Mouse (Mus musculus) ES-E14 (cell line): ENCODE measurements around the gene Plin4. TPM values are rescaled to one million over a fixed set of nuclear protein-coding genes. Genes with fewer than 3 reads are reported as not detected.
A peak's percentile ranks its signal among the peaks of the same experiment; 100 is the strongest.

Experiments
- DNase-seq: peaks from one replicate; pipeline ENCODE4 v3.0.0-alpha.2; 2013; ENCODE audit warnings: low read depth, low spot score
- H3K27ac ChIP-seq: 2 replicates; pipeline ENCODE4 v1.5.1; 2012; ENCODE audit warnings: low read depth, mild to moderate bottlenecking, low read length, moderate library complexity, mixed read lengths; ENCODE audit not compliant: poor library complexity, insufficient read depth, severe bottlenecking
- H3K36me3 ChIP-seq: 2 replicates; pipeline ENCODE4 v1.6.1; 2012; ENCODE audit warnings: mild to moderate bottlenecking, low read length, moderate library complexity, mixed read lengths; ENCODE audit not compliant: control insufficient read depth, poor library complexity, insufficient read depth, severe bottlenecking
- H3K4me1 ChIP-seq, 2 experiments: fragments of 150-350 bp in 1 of 2; sonication (generic) in 1 of 2; 2 replicates each; pipeline ENCODE4 v1.6.1; 2012; ENCODE audit warnings: low read length in 2 of 2, mild to moderate bottlenecking in 1 of 2, mixed read lengths in 1 of 2; ENCODE audit not compliant: control insufficient read depth in 2 of 2, insufficient read depth in 2 of 2, poor library complexity in 1 of 2
- H3K4me3 ChIP-seq, 2 experiments: fragments of 150-350 bp in 1 of 2; sonication (generic) in 1 of 2; 2 replicates each; pipeline ENCODE4 v1.5.1; 2012; ENCODE audit warnings: low read length in 2 of 2, low read depth in 1 of 2, mild to moderate bottlenecking in 1 of 2, mixed read lengths in 1 of 2; ENCODE audit not compliant: insufficient read depth in 1 of 2, poor library complexity in 1 of 2, severe bottlenecking in 1 of 2
- H3K9ac ChIP-seq: 2 replicates; pipeline ENCODE4 v1.6.1; 2012; ENCODE audit warnings: low read depth, mild to moderate bottlenecking, low read length, mixed read lengths; ENCODE audit not compliant: poor library complexity, insufficient read depth, severe bottlenecking
- H3K9me3 ChIP-seq: fragments of 150-350 bp; sonication (generic); 2 replicates; pipeline ENCODE4 v1.6.1; 2012; ENCODE audit warnings: low read depth, mild to moderate bottlenecking, low read length; ENCODE audit not compliant: control insufficient read depth, insufficient read depth
- CHD2 ChIP-seq: IDR thresholded peaks from 2 replicates; pipeline ENCODE4 v1.6.1; 2014; ENCODE audit warnings: mild to moderate bottlenecking, low read depth, low read length, inconsistent platforms
- HCFC1 ChIP-seq: IDR thresholded peaks from 2 replicates; pipeline ENCODE4 v1.6.1; 2012; ENCODE audit warnings: low read length, inconsistent platforms, borderline replicate concordance; ENCODE audit not compliant: insufficient read depth
- MAFK ChIP-seq: IDR thresholded peaks from 2 replicates; pipeline ENCODE4 v1.6.1; 2014; ENCODE audit warnings: mild to moderate bottlenecking, low read depth, low read length, inconsistent platforms; ENCODE audit not compliant: insufficient read depth
- ZC3H11A ChIP-seq: IDR thresholded peaks from 2 replicates; pipeline ENCODE4 v1.6.1; 2012; ENCODE audit warnings: low read depth, mild to moderate bottlenecking, inconsistent platforms, low read length, borderline replicate concordance
- ZNF384 ChIP-seq: IDR thresholded peaks from 2 replicates; pipeline ENCODE4 v1.6.1; 2012; ENCODE audit warnings: low read depth, low read length, inconsistent platforms
- in situ Hi-C, 2 experiments: fragments of 600-800 bp; cut with MboI; formaldehyde crosslinking; loops; one replicate each; pipeline ENCODE4 v1.15.1; 2025; ENCODE audit warnings: low sequenced_read_pairs in 2 of 2, inconsistent platforms in 1 of 2; ENCODE audit not compliant: unreplicated experiment in 2 of 2
- total RNA-seq: library from RNA; depleted of rRNA; stranded (reverse); fragments of 300-350 nt; gene quantifications from 2 replicates; pipeline ENCODE4 v1.2.3, GENCODE M21; 2012

Gene Plin4
- total RNA-seq, 1 experiment: 0.31 TPM

GRCm38 (mm10) chr17:56077523-56077922 is 32.1 kb downstream of the Plin4 start:
- in situ Hi-C loops: no loop called here
- Histone ChIP-seq H3K9ac (no peak overlapping the region), H3K9me3 (no peaks in the 10 kb centered on the region), H3K27ac (no peak overlapping the region), H3K4me1 (peaks cover 0 to 11% of the 10 kb centered on the region in 2 experiments; a peak in 2 of 4 replicates), H3K4me3 (no peak overlapping the region), H3K36me3 (peaks cover 8% of the 10 kb centered on the region)
- TF ChIP-seq ZNF384 (no peak), ZC3H11A (no peak), CHD2 (no peak), HCFC1 (no peak), MAFK (no peak)
- DNase-seq: no peak

GRCm38 (mm10) chr17:56074827-56075208 is 34.8 kb downstream of the Plin4 start, which contains the start of gene Ubxn6:
TSS of gene Ubxn6 (minus strand) at chr17:56075028.
- peak within 1 kb of the TSS; percentile 85 to 88 for H3K4me3 ChIP-seq
- no peaks in the 10 kb centered on the region for H3K9me3 ChIP-seq
- peaks cover 0 to 4% of the 10 kb centered on the region in 2 experiments; a peak in 1 of 4 replicates for H3K4me1 ChIP-seq
- TF ChIP-seq ZC3H11A: no peak
- TF ChIP-seq ZNF384: no peak
- TF ChIP-seq HCFC1: no peak
- no peak for TF ChIP-seq MAFK
- 0 out of 2 replicates have a peak, but pooled peaks have one; percentile 35 for TF ChIP-seq CHD2
- peak; percentile 94 for DNase-seq
- peaks cover 24% of the 10 kb centered on the region for H3K36me3 ChIP-seq
- H3K9ac ChIP-seq: peak within 1 kb of the TSS; percentile 84
- in situ Hi-C loops: no loop called here
- H3K27ac ChIP-seq: peak within 1 kb of the TSS; percentile 82

GRCm38 (mm10) chr17:56074097-56074826 is 35.3 kb downstream of the Plin4 start:
- no peaks in the 10 kb centered on the region for H3K9me3 ChIP-seq
- in situ Hi-C loops: no loop called here

GRCm38 (mm10) chr17:56072243-56072642 is 37.4 kb downstream of the Plin4 start:
- Histone ChIP-seq H3K9me3 (no peaks in the 10 kb centered on the region), H3K36me3 (peaks cover 49% of the 10 kb centered on the region), H3K27ac (no peak overlapping the region), H3K4me3 (no peak overlapping the region), H3K9ac (no peak overlapping the region), H3K4me1 (peaks cover 0 to 7% of the 10 kb centered on the region in 2 experiments; a peak in 1 of 4 replicates)
- TF ChIP-seq CHD2 (no peak), ZNF384 (no peak), HCFC1 (no peak), ZC3H11A (no peak), MAFK (no peak)
- no peak for DNase-seq
- in situ Hi-C loops: no loop called here

More at GRCm38 (mm10) chr17:56074097-56074826, 35.3 kb downstream of the Plin4 start:
- Histone ChIP-seq H3K9ac (peak overlapping the region; percentile 84), H3K4me3 (peak overlapping the region; percentile 85 to 88), H3K4me1 (peaks cover 0 to 4% of the 10 kb centered on the region in 2 experiments; a peak in 1 of 4 replicates), H3K27ac (peak overlapping the region; percentile 82), H3K36me3 (peaks cover 29% of the 10 kb centered on the region)
- DNase-seq: peak; percentile 96
- no peak for TF ChIP-seq ZC3H11A
